ENCODE assay signal across 9 mouse cellular contexts in the genomic region with DNA sequence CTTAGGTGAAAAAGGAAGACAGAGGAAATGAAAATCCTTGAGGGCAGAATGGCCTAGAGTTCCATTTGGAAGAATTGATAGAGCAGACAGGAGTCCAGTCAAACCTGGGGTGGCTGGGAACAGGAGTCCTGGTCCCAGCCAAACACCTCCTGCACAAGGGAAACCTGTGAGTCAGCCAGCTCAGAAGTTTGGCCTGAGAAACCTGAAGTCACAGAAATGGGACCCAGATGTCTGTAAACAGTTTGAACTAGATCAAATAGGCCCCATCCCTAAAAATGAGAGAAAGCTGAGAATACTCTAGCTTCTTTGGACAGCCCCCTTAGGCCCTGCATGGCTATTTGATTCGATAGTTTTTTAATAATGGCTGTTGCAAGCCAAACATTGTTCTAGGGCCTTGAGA. TPM values are rescaled to one million over a fixed set of nuclear protein-coding genes. Genes with fewer than 3 reads are reported as not detected.
A peak's percentile ranks its signal among the peaks of the same experiment; 100 is the strongest.
DNase-seq lines count a peak whose midpoint lies in the region; ATAC-seq and TF ChIP-seq lines count a peak whose summit lies in the region.
"Had no signal": no experiment of that assay in that cellular context is flagged by ENCODE, and none has a peak within 500 bp of the region (broad histone marks: within the 10 kb centered on the region; RNA-seq: fewer than 3 reads in every experiment).

No protein-coding gene starts in this region.

- H3K4me1 ChIP-seq in heart, embryonic 12.5 days (replicated peaks), result peaks cover 18% of the 10 kb centered on the region
- peaks cover 8% of the 10 kb centered on the region for H3K4me1 ChIP-seq in midbrain, embryonic 11.5 days (ENCODE audit: control insufficient read depth, insufficient read depth, low read length)
- peaks cover 13% of the 10 kb centered on the region for H3K4me1 ChIP-seq in midbrain, embryonic 16.5 days (ENCODE audit: control insufficient read depth, insufficient read depth, low read length)
- peaks cover 10% of the 10 kb centered on the region for H3K4me1 ChIP-seq in limb, embryonic 14.5 days (ENCODE audit: control insufficient read depth, insufficient read depth, low read length)
- no peaks in the 10 kb centered on the region for H3K4me1 ChIP-seq in stomach, postnatal 0 days (replicated peaks; ENCODE audit: control insufficient read depth, insufficient read depth)

- no peak overlapping the region for H3K27ac ChIP-seq in heart, embryonic 12.5 days (ENCODE audit: poor library complexity, severe bottlenecking)
- no peak overlapping the region for H3K27ac ChIP-seq in midbrain, embryonic 11.5 days (ENCODE audit: low read depth, low read length)
- no peak overlapping the region for H3K27ac ChIP-seq in midbrain, embryonic 16.5 days (ENCODE audit: low read length)
- peak overlapping the region; percentile 61; the same call in 1 of the 2 replicates for H3K27ac ChIP-seq in limb, embryonic 14.5 days (replicated peaks; ENCODE audit: low read depth, low read length)
- H3K27ac ChIP-seq in stomach, postnatal 0 days (replicated peaks), result peak overlapping the region; percentile 95

- H3K27me3 ChIP-seq in heart, embryonic 12.5 days (replicated peaks), result no peaks in the 10 kb centered on the region
- H3K27me3 ChIP-seq in midbrain, embryonic 11.5 days (ENCODE audit: control insufficient read depth, insufficient read depth, low read length), result no peaks in the 10 kb centered on the region
- no peaks in the 10 kb centered on the region for H3K27me3 ChIP-seq in midbrain, embryonic 16.5 days (ENCODE audit: control insufficient read depth, insufficient read depth, low read depth, low read length)
- no peaks in the 10 kb centered on the region for H3K27me3 ChIP-seq in limb, embryonic 14.5 days (ENCODE audit: control insufficient read depth, insufficient read depth, low read length)
- no peaks in the 10 kb centered on the region for H3K27me3 ChIP-seq in stomach, postnatal 0 days (ENCODE audit: control insufficient read depth, insufficient read depth, low read length)

- intact Hi-C loops in heart, postnatal 10 days (cut with DNase I), result loop anchor here (2.0 to 5.0 kb wide), 2 partner anchors 24 to 50 kb away; no protein-coding TSS in a partner anchor

- WGBS in heart, embryonic 12.5 days, result 71% methylated on average over 1 of the region's 1 CpGs
- WGBS in midbrain, embryonic 11.5 days, result 96% methylated on average over 1 of the region's 1 CpGs
- WGBS in midbrain, embryonic 16.5 days, result 81% methylated on average over 1 of the region's 1 CpGs
- WGBS in limb, embryonic 14.5 days, result 62% methylated on average over 1 of the region's 1 CpGs
- WGBS in stomach, postnatal 0 days, result 86% methylated on average over 1 of the region's 1 CpGs

- H3K4me2 ChIP-seq in heart, embryonic 12.5 days, result peak overlapping the region; percentile 91
- peak overlapping the region; percentile 95 for H3K4me2 ChIP-seq in midbrain, embryonic 11.5 days
- no peak overlapping the region; the same call in 1 of the 2 replicates for H3K4me2 ChIP-seq in midbrain, embryonic 16.5 days (ENCODE audit: low read length)
- peak overlapping the region; percentile 71 for H3K4me2 ChIP-seq in limb, embryonic 14.5 days (replicated peaks; ENCODE audit: low read depth, low read length, severe bottlenecking)
- H3K4me2 ChIP-seq in stomach, postnatal 0 days (replicated peaks; ENCODE audit: low read depth), result peak overlapping the region; percentile 88

- H3K9ac ChIP-seq in heart, embryonic 12.5 days, result peak overlapping the region; percentile 84; the same call in 1 of the 2 replicates
- no peak overlapping the region; the same call in 1 of the 2 replicates for H3K9ac ChIP-seq in midbrain, embryonic 11.5 days (ENCODE audit: low read length)
- no peak overlapping the region; the same call in 1 of the 2 replicates for H3K9ac ChIP-seq in midbrain, embryonic 16.5 days (ENCODE audit: low read depth, low read length)
- peak overlapping the region; percentile 81; the same call in 1 of the 2 replicates for H3K9ac ChIP-seq in limb, embryonic 14.5 days (ENCODE audit: low read depth, low read length, severe bottlenecking)
- no peak overlapping the region; the same call in 1 of the 2 replicates for H3K9ac ChIP-seq in stomach, postnatal 0 days (ENCODE audit: low read length)

- H3K36me3 ChIP-seq in heart, embryonic 12.5 days, result peaks cover 22% of the 10 kb centered on the region
- H3K36me3 ChIP-seq in midbrain, embryonic 11.5 days (ENCODE audit: control insufficient read depth, insufficient read depth, low read length), result peaks cover 4% of the 10 kb centered on the region
- H3K36me3 ChIP-seq in midbrain, embryonic 16.5 days (ENCODE audit: control insufficient read depth, insufficient read depth, low read length), result peaks cover 11% of the 10 kb centered on the region
- H3K36me3 ChIP-seq in limb, embryonic 14.5 days (ENCODE audit: control insufficient read depth, insufficient read depth, low read length), result peaks cover 36% of the 10 kb centered on the region
- peaks cover 3% of the 10 kb centered on the region; the same call in 1 of the 2 replicates for H3K36me3 ChIP-seq in stomach, postnatal 0 days (ENCODE audit: control insufficient read depth, insufficient read depth, low read length)

- H3K4me3 ChIP-seq in heart, embryonic 12.5 days, result peak overlapping the region; percentile 86
- H3K4me3 ChIP-seq in midbrain, embryonic 11.5 days (ENCODE audit: low read depth, low read length), result peak overlapping the region; percentile 63
- H3K4me3 ChIP-seq in midbrain, embryonic 16.5 days (ENCODE audit: low read depth, low read length), result no peak overlapping the region
- H3K4me3 ChIP-seq in limb, embryonic 14.5 days (replicated peaks; ENCODE audit: low read length), result peak overlapping the region; percentile 81; the same call in 1 of the 2 replicates
- peak overlapping the region; percentile 86; the same call in 1 of the 2 replicates for H3K4me3 ChIP-seq in stomach, postnatal 0 days (ENCODE audit: low read depth, low read length)

- no peaks in the 10 kb centered on the region for H3K9me3 ChIP-seq in heart, embryonic 12.5 days (replicated peaks)
- no peaks in the 10 kb centered on the region for H3K9me3 ChIP-seq in midbrain, embryonic 11.5 days (ENCODE audit: control insufficient read depth, low read length)
- H3K9me3 ChIP-seq in midbrain, embryonic 16.5 days (replicated peaks; ENCODE audit: control insufficient read depth, low read length, poor library complexity, severe bottlenecking), result no peaks in the 10 kb centered on the region
- H3K9me3 ChIP-seq in limb, embryonic 14.5 days (ENCODE audit: control insufficient read depth, low read length), result no peaks in the 10 kb centered on the region
- H3K9me3 ChIP-seq in stomach, postnatal 0 days (ENCODE audit: control insufficient read depth, low read length), result no peaks in the 10 kb centered on the region

- no peak for ATAC-seq in heart, embryonic 12.5 days (ENCODE audit: insufficient number of reproducible peaks, low FRiP score)
- no peak for ATAC-seq in midbrain, embryonic 11.5 days (ENCODE audit: low FRiP score)
- ATAC-seq in midbrain, embryonic 16.5 days, result no peak
- no peak for ATAC-seq in limb, embryonic 14.5 days (ENCODE audit: low FRiP score, low read depth)
- ATAC-seq in stomach, postnatal 0 days (ENCODE audit: low FRiP score, low TSS enrichment), result no peak

- no peak for TF ChIP-seq CTCF in stomach, postnatal 0 days (IDR thresholded peaks at IDR 0.05; ENCODE audit: low read depth)

- no peak for TF ChIP-seq POLR2A in limb, embryonic 14.5 days (IDR thresholded peaks at IDR 0.05; ENCODE audit: borderline replicate concordance, extremely low read depth, insufficient read depth, insufficient read length)

- no peak for TF ChIP-seq EP300 in stomach, postnatal 0 days (optimal IDR thresholded peaks at IDR 0.05)

- DNase-seq in heart, postnatal 10 days, result no peak
- DNase-seq in midbrain, embryonic 11.5 days (ENCODE audit: low spot score, missing footprints), result peak; percentile 81
- no peak for DNase-seq in limb, embryonic 14.5 days (ENCODE audit: low spot score)
- no peak for DNase-seq in stomach, postnatal 0 days (ENCODE audit: low spot score)
- DNase-seq in cerebellum, adult 18-20 months, result no peak
- DNase-seq in layer of hippocampus, postnatal 36 days, result no peak
- DNase-seq: adrenal gland, postnatal 10 days had no signal

RNA-seq across cellular contexts. Expression of gene Rab43, which starts 0.7 kb away (rescaled TPM):
- polyA plus RNA-seq in heart, embryonic 12.5 days (2016; fragmentation: Nextera tagmentation; extraction: Ambion mirVana), result 8.1 and 8.5 TPM in 2 replicates
- total RNA-seq in heart, postnatal 10 days (2021), result 10 to 100 TPM; 16.9 to 26.4 TPM
- polyA plus RNA-seq in midbrain, embryonic 11.5 days (2014; fragmentation: Nextera tagmentation; extraction: Ambion mirVana), result 7.7 and 8.0 TPM in 2 replicates
- polyA plus RNA-seq in midbrain, embryonic 16.5 days (2015; fragmentation: Nextera tagmentation; extraction: Ambion mirVana), result 9.7 and 11.0 TPM in 2 replicates
- polyA plus RNA-seq in limb, embryonic 14.5 days (2012; rRNA removed), result 13.3 and 23.7 TPM in 2 replicates
- 14.3 and 15.1 TPM in 2 replicates for polyA plus RNA-seq in limb, embryonic 14.5 days (2014; fragmentation: Nextera tagmentation; extraction: Ambion mirVana)
- polyA plus RNA-seq in stomach, postnatal 0 days (2015; fragmentation: Nextera tagmentation; extraction: Ambion mirVana), result 12.6 and 13.4 TPM in 2 replicates
- 10 to 100 TPM; 15.5 to 16.7 TPM for total RNA-seq in layer of hippocampus, postnatal 36 days (2021)

RNA-seq across cellular contexts. Expression of gene Gm45140, which starts 22.9 kb away (rescaled TPM):
- 1.9 and 4.8 TPM in 2 replicates for polyA plus RNA-seq in heart, embryonic 12.5 days (2016; fragmentation: Nextera tagmentation; extraction: Ambion mirVana)
- 1 to 10 TPM; 1.6 to 2.9 TPM for total RNA-seq in heart, postnatal 10 days (2021)
- polyA plus RNA-seq in midbrain, embryonic 11.5 days (2014; fragmentation: Nextera tagmentation; extraction: Ambion mirVana), result 1.9 and 4.0 TPM in 2 replicates
- polyA plus RNA-seq in midbrain, embryonic 16.5 days (2015; fragmentation: Nextera tagmentation; extraction: Ambion mirVana), result 2.5 and 4.0 TPM in 2 replicates
- polyA plus RNA-seq in limb, embryonic 14.5 days (2012; rRNA removed), result 4.5 and 9.1 TPM in 2 replicates
- polyA plus RNA-seq in limb, embryonic 14.5 days (2014; fragmentation: Nextera tagmentation; extraction: Ambion mirVana), result 2.7 and 4.3 TPM in 2 replicates
- polyA plus RNA-seq in stomach, postnatal 0 days (2015; fragmentation: Nextera tagmentation; extraction: Ambion mirVana), result 1.3 and 1.9 TPM in 2 replicates
- total RNA-seq in layer of hippocampus, postnatal 36 days (2021), result 1 to 10 TPM; 1.8 to 3.4 TPM

RNA-seq across cellular contexts. Expression of gene Isy1, which starts 25.9 kb away (rescaled TPM):
- polyA plus RNA-seq in heart, embryonic 12.5 days (2016; fragmentation: Nextera tagmentation; extraction: Ambion mirVana), result 29.1 and 32.7 TPM in 2 replicates
- total RNA-seq in heart, postnatal 10 days (2021), result 10 to 100 TPM; 22.2 to 26.2 TPM
- 66.4 and 71.5 TPM in 2 replicates for polyA plus RNA-seq in midbrain, embryonic 11.5 days (2014; fragmentation: Nextera tagmentation; extraction: Ambion mirVana)
- polyA plus RNA-seq in midbrain, embryonic 16.5 days (2015; fragmentation: Nextera tagmentation; extraction: Ambion mirVana), result 26.2 and 27.5 TPM in 2 replicates
- polyA plus RNA-seq in limb, embryonic 14.5 days (2012; rRNA removed), result 39.2 and 51.5 TPM in 2 replicates
- polyA plus RNA-seq in limb, embryonic 14.5 days (2014; fragmentation: Nextera tagmentation; extraction: Ambion mirVana), result 39.1 and 41.8 TPM in 2 replicates
- polyA plus RNA-seq in stomach, postnatal 0 days (2015; fragmentation: Nextera tagmentation; extraction: Ambion mirVana), result 24.6 and 27.5 TPM in 2 replicates
- total RNA-seq in layer of hippocampus, postnatal 36 days (2021), result 10 to 100 TPM; 29.6 to 30.0 TPM

RNA-seq across cellular contexts. Expression of gene Gp9, which starts 34.8 kb away (rescaled TPM):
- 6.2 and 8.2 TPM in 2 replicates for polyA plus RNA-seq in heart, embryonic 12.5 days (2016; fragmentation: Nextera tagmentation; extraction: Ambion mirVana)
- 1 to 10 TPM in 1 of 2 experiments, under 1 TPM in 1; 0.72 to 1.3 TPM for total RNA-seq in heart, postnatal 10 days (2021)
- 1.8 and 2.5 TPM in 2 replicates for polyA plus RNA-seq in midbrain, embryonic 11.5 days (2014; fragmentation: Nextera tagmentation; extraction: Ambion mirVana)
- 0.50 and 0.66 TPM in 2 replicates for polyA plus RNA-seq in midbrain, embryonic 16.5 days (2015; fragmentation: Nextera tagmentation; extraction: Ambion mirVana)
- 1.4 and 2.5 TPM in 2 replicates for polyA plus RNA-seq in limb, embryonic 14.5 days (2012; rRNA removed)
- polyA plus RNA-seq in limb, embryonic 14.5 days (2014; fragmentation: Nextera tagmentation; extraction: Ambion mirVana), result 1.9 and 2.0 TPM in 2 replicates
- 0.38 and 0.40 TPM in 2 replicates for polyA plus RNA-seq in stomach, postnatal 0 days (2015; fragmentation: Nextera tagmentation; extraction: Ambion mirVana)
- total RNA-seq in layer of hippocampus, postnatal 36 days (2021), result 1 to 10 TPM in 1 of 2 experiments, under 1 TPM in 1; 0.82 to 1.5 TPM

RNA-seq across cellular contexts. Expression of gene Cnbp, which starts 38.2 kb away (rescaled TPM):
- 767 and 777 TPM in 2 replicates for polyA plus RNA-seq in heart, embryonic 12.5 days (2016; fragmentation: Nextera tagmentation; extraction: Ambion mirVana)
- total RNA-seq in heart, postnatal 10 days (2021), result 100 to 1,000 TPM; 308 to 311 TPM
- polyA plus RNA-seq in midbrain, embryonic 11.5 days (2014; fragmentation: Nextera tagmentation; extraction: Ambion mirVana), result 1,266 and 1,289 TPM in 2 replicates
- polyA plus RNA-seq in midbrain, embryonic 16.5 days (2015; fragmentation: Nextera tagmentation; extraction: Ambion mirVana), result 484 and 498 TPM in 2 replicates
- 437 and 460 TPM in 2 replicates for polyA plus RNA-seq in limb, embryonic 14.5 days (2012; rRNA removed)
- 1,093 and 1,108 TPM in 2 replicates for polyA plus RNA-seq in limb, embryonic 14.5 days (2014; fragmentation: Nextera tagmentation; extraction: Ambion mirVana)
- 740 and 754 TPM in 2 replicates for polyA plus RNA-seq in stomach, postnatal 0 days (2015; fragmentation: Nextera tagmentation; extraction: Ambion mirVana)
- 100 to 1,000 TPM; 254 to 269 TPM for total RNA-seq in layer of hippocampus, postnatal 36 days (2021)

Comparison
In these comparisons a context has a peak if more than half of its experiments do, and no peak if none do; other contexts are left out.
1. H3K27ac ChIP-seq: peak in limb, embryonic 14.5 days (single experiment) and stomach, postnatal 0 days (single experiment); none in heart, embryonic 12.5 days (single experiment), midbrain, embryonic 11.5 days (single experiment) and midbrain, embryonic 16.5 days (single experiment).
2. H3K9ac ChIP-seq: peak in heart, embryonic 12.5 days (single experiment) and limb, embryonic 14.5 days (single experiment); none in midbrain, embryonic 11.5 days (single experiment), midbrain, embryonic 16.5 days (single experiment) and stomach, postnatal 0 days (single experiment).